Mouse (Mus musculus): ENCODE measurements around the gene Rps6kb2. TPM values are rescaled to one million over a fixed set of nuclear protein-coding genes. Genes with fewer than 3 reads are reported as not detected.

Rps6kb2 gene
- polyA plus RNA-seq, 1 experiment, result 79.5 TPM

GRCm38 (mm10) chr19:4156771-4157170, 6.4 kb downstream of the Rps6kb2 start:
- Histone ChIP-seq H3K4me1 (ENCODE audit: control insufficient read depth, insufficient read depth, low read length) (no peaks in the 10 kb centered on the region), H3K27ac (ENCODE audit: insufficient read depth, low read length) (no peak overlapping the region), H3K4me3 (ENCODE audit: insufficient read depth, low read length) (no peak overlapping the region)
- TF ChIP-seq POLR2A (IDR thresholded peaks at IDR 0.05; ENCODE audit: extremely low read depth, insufficient read depth, low read length), result no peak
- no peak for TF ChIP-seq CTCF (IDR thresholded peaks at IDR 0.05; ENCODE audit: extremely low read depth, insufficient read depth, low read length)

DNA sequence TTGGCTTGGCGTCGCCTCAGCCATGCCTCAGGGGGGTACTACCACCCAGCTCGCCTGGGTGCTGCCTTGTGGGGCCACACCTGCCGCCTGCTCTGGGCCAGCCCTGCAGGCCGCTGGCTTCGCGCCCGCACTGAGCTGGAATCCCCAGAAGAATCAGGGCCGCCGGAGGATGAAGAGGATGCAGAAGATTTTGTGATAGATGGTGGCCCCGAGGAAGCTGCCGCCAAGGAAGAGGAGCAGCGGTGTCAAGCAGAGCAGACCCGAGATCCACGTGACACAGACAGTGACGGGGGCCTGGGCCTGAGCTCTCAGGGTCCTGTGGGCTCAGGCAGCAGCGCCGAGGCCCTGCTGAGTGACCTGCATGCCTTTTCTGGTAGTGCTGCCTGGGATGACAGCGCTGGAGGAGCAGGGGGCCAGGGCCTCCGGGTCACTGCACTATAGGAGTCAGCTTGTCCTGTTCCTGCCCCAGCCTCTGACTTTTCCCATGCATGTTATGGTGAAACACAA, 7.0 kb downstream of the Rps6kb2 start:
- Histone ChIP-seq H3K4me3 (ENCODE audit: insufficient read depth, low read length) (no peak overlapping the region), H3K27ac (ENCODE audit: insufficient read depth, low read length) (no peak overlapping the region), H3K4me1 (ENCODE audit: control insufficient read depth, insufficient read depth, low read length) (no peaks in the 10 kb centered on the region)
- TF ChIP-seq CTCF (IDR thresholded peaks at IDR 0.05; ENCODE audit: extremely low read depth, insufficient read depth, low read length) (no peak), POLR2A (IDR thresholded peaks at IDR 0.05; ENCODE audit: extremely low read depth, insufficient read depth, low read length) (no peak)

- no peak overlapping the region for H3K27ac ChIP-seq (ENCODE audit: insufficient read depth, low read length)
- no peak for TF ChIP-seq CTCF (IDR thresholded peaks at IDR 0.05; ENCODE audit: extremely low read depth, insufficient read depth, low read length)
- no peak for TF ChIP-seq POLR2A (IDR thresholded peaks at IDR 0.05; ENCODE audit: extremely low read depth, insufficient read depth, low read length)
Observed at GRCm38 (mm10) chr19:4155223-4156072, 7.7 kb downstream of the Rps6kb2 start.

DNA sequence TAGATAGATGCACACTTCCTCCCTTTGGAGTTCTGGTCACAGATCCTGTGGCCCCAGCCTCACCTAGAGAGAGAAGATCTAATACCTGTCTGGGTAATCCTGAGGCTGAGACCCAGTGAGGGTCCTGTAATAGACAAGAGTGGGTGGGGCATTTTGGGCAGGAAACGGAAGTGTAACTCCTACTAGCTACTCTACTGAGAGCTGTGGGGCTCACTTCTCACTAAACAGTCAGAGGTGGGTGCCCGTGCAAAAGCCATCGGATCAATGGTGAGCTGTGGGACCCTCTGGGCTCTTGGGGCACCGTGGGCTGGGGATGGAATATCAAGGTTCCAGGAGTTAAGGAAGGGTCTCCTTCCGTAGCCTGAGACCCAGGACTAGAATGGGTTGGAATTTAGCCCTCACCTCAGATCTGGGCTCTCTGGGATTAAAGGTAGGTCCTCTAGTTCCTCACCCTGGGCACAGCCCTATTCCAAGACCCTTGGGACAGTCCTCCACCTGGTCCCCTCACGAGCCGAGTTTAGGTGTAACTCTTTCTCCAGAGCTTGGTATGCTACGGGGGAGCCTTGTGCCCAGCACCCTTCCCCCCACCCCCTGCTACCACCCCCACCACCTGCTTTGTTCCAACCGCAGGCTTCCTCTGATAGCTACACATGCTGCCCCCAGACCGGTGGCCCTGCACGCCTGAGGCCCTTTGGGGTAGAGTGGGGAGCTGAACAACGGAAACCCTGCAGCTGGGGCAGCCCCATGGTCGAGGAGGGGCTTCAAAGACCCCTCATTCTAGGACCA, 8.5 kb downstream of the Rps6kb2 start:
- H3K4me3 ChIP-seq (ENCODE audit: insufficient read depth, low read length), result no peak overlapping the region
- H3K27ac ChIP-seq (ENCODE audit: insufficient read depth, low read length), result no peak overlapping the region
- TF ChIP-seq CTCF (IDR thresholded peaks at IDR 0.05; ENCODE audit: extremely low read depth, insufficient read depth, low read length) (no peak), POLR2A (IDR thresholded peaks at IDR 0.05; ENCODE audit: extremely low read depth, insufficient read depth, low read length) (no peak)
- H3K4me1 ChIP-seq (ENCODE audit: control insufficient read depth, insufficient read depth, low read length), result no peaks in the 10 kb centered on the region

More at GRCm38 (mm10) chr19:4155223-4156072, 7.7 kb downstream of the Rps6kb2 start:
- Histone ChIP-seq H3K4me3 (ENCODE audit: insufficient read depth, low read length) (no peak overlapping the region), H3K4me1 (ENCODE audit: control insufficient read depth, insufficient read depth, low read length) (no peaks in the 10 kb centered on the region)

GRCm38 (mm10) chr19:4153232-4153654, 9.9 kb downstream of the Rps6kb2 start, which contains the start of gene Ptprcap:
Ptprcap (plus strand) TSS chr19:4153604.
- H3K27ac ChIP-seq (ENCODE audit: insufficient read depth, low read length), result no peak within 1 kb of the TSS
- H3K4me3 ChIP-seq (ENCODE audit: insufficient read depth, low read length), result no peak within 1 kb of the TSS

GRCm38 (mm10) chr19:4152445-4153231, 10.5 kb downstream of the Rps6kb2 start:
- Histone ChIP-seq H3K4me3 (ENCODE audit: insufficient read depth, low read length) (no peak overlapping the region), H3K27ac (ENCODE audit: insufficient read depth, low read length) (no peak overlapping the region), H3K4me1 (ENCODE audit: control insufficient read depth, insufficient read depth, low read length) (peaks cover 3% of the 10 kb centered on the region)
- TF ChIP-seq CTCF (IDR thresholded peaks at IDR 0.05; ENCODE audit: extremely low read depth, insufficient read depth, low read length), result no peak
- TF ChIP-seq POLR2A (IDR thresholded peaks at IDR 0.05; ENCODE audit: extremely low read depth, insufficient read depth, low read length), result peak; percentile 31; the same call in 1 of the 2 replicates

More at GRCm38 (mm10) chr19:4153232-4153654, 9.9 kb downstream of the Rps6kb2 start, which contains the start of gene Ptprcap:
- TF ChIP-seq POLR2A (IDR thresholded peaks at IDR 0.05; ENCODE audit: extremely low read depth, insufficient read depth, low read length) (no peak), CTCF (IDR thresholded peaks at IDR 0.05; ENCODE audit: extremely low read depth, insufficient read depth, low read length) (no peak)
- no peaks in the 10 kb centered on the region for H3K4me1 ChIP-seq (ENCODE audit: control insufficient read depth, insufficient read depth, low read length)

DNA sequence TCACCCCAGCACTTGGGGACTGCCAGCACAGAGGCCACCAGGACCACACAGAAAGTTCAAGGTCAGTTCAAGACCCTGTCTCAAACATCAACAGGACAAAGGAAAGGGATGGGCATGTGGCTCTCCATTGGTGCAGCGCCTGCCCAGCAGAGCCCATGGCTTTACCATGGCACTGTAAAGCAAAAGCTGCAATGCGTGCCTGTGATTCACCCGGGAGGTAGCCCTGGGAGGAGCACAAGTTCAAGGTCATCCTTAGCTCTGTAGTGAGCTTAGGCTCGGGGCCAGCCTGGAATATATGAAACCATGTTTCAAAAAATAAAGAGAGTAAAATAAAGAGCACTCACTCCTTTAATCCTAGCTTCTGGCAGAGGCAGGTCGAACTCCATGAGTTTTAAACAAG, 11.3 kb downstream of the Rps6kb2 start:
- no peak overlapping the region for H3K4me3 ChIP-seq (ENCODE audit: insufficient read depth, low read length)
- TF ChIP-seq CTCF (IDR thresholded peaks at IDR 0.05; ENCODE audit: extremely low read depth, insufficient read depth, low read length) (no peak), POLR2A (IDR thresholded peaks at IDR 0.05; ENCODE audit: extremely low read depth, insufficient read depth, low read length) (no peak)
- peaks cover 7% of the 10 kb centered on the region for H3K4me1 ChIP-seq (ENCODE audit: control insufficient read depth, insufficient read depth, low read length)
- H3K27ac ChIP-seq (ENCODE audit: insufficient read depth, low read length), result no peak overlapping the region

DNA sequence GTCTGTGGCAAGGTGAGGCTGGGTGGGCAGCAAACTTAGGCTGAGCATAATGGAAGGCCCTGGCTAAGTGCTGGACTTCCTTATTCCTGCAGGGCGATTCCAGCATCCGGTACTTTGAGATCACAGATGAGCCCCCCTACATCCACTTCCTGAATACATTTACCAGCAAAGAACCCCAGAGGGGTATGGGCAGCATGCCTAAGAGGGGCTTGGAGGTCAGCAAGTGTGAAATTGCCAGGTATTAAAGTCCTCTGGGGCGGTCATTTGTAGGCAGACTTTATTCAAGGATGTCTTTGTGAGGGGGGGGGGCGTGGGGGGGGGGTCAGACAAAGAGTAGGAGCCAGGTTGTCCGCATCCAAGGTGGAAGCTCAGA, 11.7 kb downstream of the Rps6kb2 start:
- Histone ChIP-seq H3K27ac (ENCODE audit: insufficient read depth, low read length) (no peak overlapping the region), H3K4me3 (ENCODE audit: insufficient read depth, low read length) (no peak overlapping the region), H3K4me1 (ENCODE audit: control insufficient read depth, insufficient read depth, low read length) (peaks cover 7% of the 10 kb centered on the region)
- TF ChIP-seq POLR2A (IDR thresholded peaks at IDR 0.05; ENCODE audit: extremely low read depth, insufficient read depth, low read length) (no peak), CTCF (IDR thresholded peaks at IDR 0.05; ENCODE audit: extremely low read depth, insufficient read depth, low read length) (no peak)
